Mouse (Mus musculus): ENCODE measurements around the gene Abcg4. TPM values are rescaled to one million over a fixed set of nuclear protein-coding genes. Genes with fewer than 3 reads are reported as not detected.
"Not testable (repeated sequence)": the region's sequence is repeated elsewhere in the genome, so short reads cannot be mapped to it uniquely, and the experiment has no call there.

Gene Abcg4
- polyA plus RNA-seq, 1 experiment from 2014 or later, result 4.5 TPM

DNA sequence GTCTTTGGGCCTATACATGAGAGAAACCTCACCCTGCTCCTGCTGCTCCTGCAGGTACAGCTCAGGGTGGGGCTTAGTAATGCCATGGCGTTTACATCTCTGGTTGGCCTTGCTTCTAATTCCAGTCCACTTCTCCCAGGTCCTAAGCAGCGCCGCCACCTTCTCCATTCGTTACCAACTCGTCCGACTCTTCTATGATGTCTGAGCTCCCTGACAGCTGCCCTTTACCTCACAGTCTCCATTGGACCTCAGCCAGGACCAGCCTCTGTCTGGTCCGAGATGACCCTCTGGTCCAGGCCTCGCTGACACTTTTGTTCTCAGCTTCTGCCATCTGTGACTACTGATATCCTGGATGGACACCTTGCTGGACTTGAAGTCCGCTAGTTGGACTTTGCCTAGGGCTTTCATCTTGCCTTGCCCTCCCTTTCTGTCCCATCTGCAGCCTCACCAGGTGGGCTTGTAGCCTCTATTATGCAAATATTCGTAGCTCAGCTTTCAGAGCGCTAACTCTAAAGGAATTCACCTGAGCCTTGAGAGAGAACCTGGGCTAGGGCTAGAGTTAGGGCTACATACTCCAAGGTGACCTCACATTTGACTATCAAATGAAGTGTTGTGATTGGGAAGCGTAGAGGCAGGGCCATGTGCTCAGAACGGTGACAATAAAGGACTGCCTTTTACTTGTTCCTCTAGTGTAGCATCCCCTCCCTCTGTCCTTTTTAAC is 44.7 kb upstream of the Abcg4 start:
- peaks cover 13% of the 10 kb centered on the region for H3K4me1 ChIP-seq (ENCODE audit: control insufficient read depth, insufficient read depth, low read length)
- no peaks in the 10 kb centered on the region for H3K27me3 ChIP-seq (replicated peaks; ENCODE audit: control insufficient read depth, insufficient read depth, low read length)
- no peak overlapping the region for H3K4me3 ChIP-seq (ENCODE audit: low read depth, low read length)
- no peaks in the 10 kb centered on the region for H3K9me3 ChIP-seq (ENCODE audit: control insufficient read depth, low read length)
- ATAC-seq (ENCODE audit: low read depth) (no peak), DNase-seq (ENCODE audit: low spot score) (no peak)
- WGBS, result 95% methylated on average over 13 of the region's 13 CpGs
- no peak overlapping the region for H3K9ac ChIP-seq (ENCODE audit: low read depth, low read length)
- peaks cover 72% of the 10 kb centered on the region for H3K36me3 ChIP-seq (ENCODE audit: control insufficient read depth, insufficient read depth, low read length)
- no peak overlapping the region for H3K4me2 ChIP-seq (ENCODE audit: low read depth, low read length)
- H3K27ac ChIP-seq (replicated peaks; ENCODE audit: low read depth, low read length), result no peak overlapping the region

GRCm38 (mm10) chr9:44330736-44331135 is 42.3 kb upstream of the Abcg4 start:
- no peaks in the 10 kb centered on the region for H3K27me3 ChIP-seq (replicated peaks; ENCODE audit: control insufficient read depth, insufficient read depth, low read length)
- H3K4me1 ChIP-seq (ENCODE audit: control insufficient read depth, insufficient read depth, low read length), result peaks cover 10% of the 10 kb centered on the region; the same call in 1 of the 2 replicates
- no peak overlapping the region for H3K27ac ChIP-seq (replicated peaks; ENCODE audit: low read depth, low read length)
- ATAC-seq (ENCODE audit: low read depth), result no peak
- no peak overlapping the region for H3K9ac ChIP-seq (ENCODE audit: low read depth, low read length)
- H3K36me3 ChIP-seq (ENCODE audit: control insufficient read depth, insufficient read depth, low read length), result peaks cover 55% of the 10 kb centered on the region
- no peak overlapping the region for H3K4me3 ChIP-seq (ENCODE audit: low read depth, low read length)
- no peaks in the 10 kb centered on the region for H3K9me3 ChIP-seq (ENCODE audit: control insufficient read depth, low read length)
- no peak overlapping the region for H3K4me2 ChIP-seq (ENCODE audit: low read depth, low read length)
- 96% methylated on average over 6 of the region's 6 CpGs for WGBS
- no peak for DNase-seq (ENCODE audit: low spot score)

DNA sequence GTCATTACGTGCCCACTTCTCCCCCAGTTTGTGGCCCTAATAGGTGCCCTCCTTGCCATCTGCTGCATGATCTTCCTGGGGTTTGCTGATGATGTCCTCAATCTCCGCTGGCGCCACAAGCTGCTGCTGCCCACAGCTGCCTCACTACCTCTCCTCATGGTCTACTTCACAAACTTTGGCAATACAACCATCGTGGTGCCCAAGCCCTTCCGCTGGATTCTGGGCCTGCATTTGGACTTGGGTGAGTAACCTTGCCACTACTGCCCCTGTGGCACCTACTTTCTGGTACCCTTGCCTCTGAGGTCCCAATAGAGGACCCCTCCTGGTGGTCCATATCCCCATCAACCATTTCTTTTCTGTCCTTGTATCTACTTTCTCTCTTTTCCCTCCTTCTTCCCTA is 39.5 kb upstream of the Abcg4 start:
- H3K27ac ChIP-seq (replicated peaks; ENCODE audit: low read depth, low read length), result 0 out of 2 replicates have a peak overlapping the region, but pooled peaks have one; percentile 81
- H3K27me3 ChIP-seq (replicated peaks; ENCODE audit: control insufficient read depth, insufficient read depth, low read length), result no peaks in the 10 kb centered on the region
- WGBS, result 87% methylated on average over 5 of the region's 5 CpGs
- H3K9ac ChIP-seq (ENCODE audit: low read depth, low read length), result peak overlapping the region; percentile 88
- H3K4me3 ChIP-seq (ENCODE audit: low read depth, low read length), result peak overlapping the region; percentile 67
- DNase-seq (ENCODE audit: low spot score) (no peak), ATAC-seq (ENCODE audit: low read depth) (no peak)
- H3K36me3 ChIP-seq (ENCODE audit: control insufficient read depth, insufficient read depth, low read length), result peaks cover 44% of the 10 kb centered on the region
- H3K4me2 ChIP-seq (ENCODE audit: low read depth, low read length), result peak overlapping the region; percentile 84
- peaks cover 10% of the 10 kb centered on the region; the same call in 1 of the 2 replicates for H3K4me1 ChIP-seq (ENCODE audit: control insufficient read depth, insufficient read depth, low read length)
- H3K9me3 ChIP-seq (ENCODE audit: control insufficient read depth, low read length), result no peaks in the 10 kb centered on the region

GRCm38 (mm10) chr9:44327064-44327711 is 38.8 kb upstream of the Abcg4 start:
- WGBS, result under 1% methylated on average over 21 of the region's 22 CpGs
- peaks cover 37% of the 10 kb centered on the region for H3K36me3 ChIP-seq (ENCODE audit: control insufficient read depth, insufficient read depth, low read length)
- H3K4me3 ChIP-seq (ENCODE audit: low read depth, low read length), result peak overlapping the region; percentile 67
- no peaks in the 10 kb centered on the region for H3K27me3 ChIP-seq (replicated peaks; ENCODE audit: control insufficient read depth, insufficient read depth, low read length)
- DNase-seq (ENCODE audit: low spot score), result peak; percentile 57
- H3K4me1 ChIP-seq (ENCODE audit: control insufficient read depth, insufficient read depth, low read length), result peaks cover 10% of the 10 kb centered on the region; the same call in 1 of the 2 replicates
- peak overlapping the region; percentile 84 for H3K4me2 ChIP-seq (ENCODE audit: low read depth, low read length)
- H3K9me3 ChIP-seq (ENCODE audit: control insufficient read depth, low read length), result no peaks in the 10 kb centered on the region
- H3K27ac ChIP-seq (replicated peaks; ENCODE audit: low read depth, low read length), result peak overlapping the region; percentile 81
- peak; percentile 11; the same call in 1 of the 2 replicates for ATAC-seq (ENCODE audit: low read depth)
- H3K9ac ChIP-seq (ENCODE audit: low read depth, low read length), result peak overlapping the region; percentile 88

- Histone ChIP-seq H3K4me3 (ENCODE audit: low read depth, low read length) (peak overlapping the region; percentile 67), H3K27ac (replicated peaks; ENCODE audit: low read depth, low read length) (peak overlapping the region; percentile 81), H3K9ac (ENCODE audit: low read depth, low read length) (peak overlapping the region; percentile 88), H3K36me3 (ENCODE audit: control insufficient read depth, insufficient read depth, low read length) (peaks cover 32% of the 10 kb centered on the region), H3K4me1 (ENCODE audit: control insufficient read depth, insufficient read depth, low read length) (peaks cover 10% of the 10 kb centered on the region; the same call in 1 of the 2 replicates), H3K9me3 (ENCODE audit: control insufficient read depth, low read length) (no peaks in the 10 kb centered on the region), H3K4me2 (ENCODE audit: low read depth, low read length) (peak overlapping the region; percentile 84), H3K27me3 (replicated peaks; ENCODE audit: control insufficient read depth, insufficient read depth, low read length) (no peaks in the 10 kb centered on the region)
- 0% methylated on average over 38 of the region's 38 CpGs for WGBS
- DNase-seq (ENCODE audit: low spot score) (peak; percentile 94), ATAC-seq (ENCODE audit: low read depth) (peak; percentile 93)
Observed at GRCm38 (mm10) chr9:44326371-44327063, 38.1 kb upstream of the Abcg4 start.

GRCm38 (mm10) chr9:44325768-44326370 is 37.5 kb upstream of the Abcg4 start, which contains the start of gene Dpagt1:
Gene Dpagt1, plus strand, starts transcription at chr9:44326019.
- Histone ChIP-seq H3K36me3 (ENCODE audit: control insufficient read depth, insufficient read depth, low read length) (peaks cover 25% of the 10 kb centered on the region), H3K27ac (replicated peaks; ENCODE audit: low read depth, low read length) (peak within 1 kb of the TSS; percentile 81), H3K9me3 (ENCODE audit: control insufficient read depth, low read length) (no peaks in the 10 kb centered on the region), H3K4me1 (ENCODE audit: control insufficient read depth, insufficient read depth, low read length) (peaks cover 10% of the 10 kb centered on the region; the same call in 1 of the 2 replicates), H3K4me3 (ENCODE audit: low read depth, low read length) (peak within 1 kb of the TSS; percentile 67), H3K4me2 (ENCODE audit: low read depth, low read length) (peak within 1 kb of the TSS; percentile 84), H3K9ac (ENCODE audit: low read depth, low read length) (peak within 1 kb of the TSS; percentile 88), H3K27me3 (replicated peaks; ENCODE audit: control insufficient read depth, insufficient read depth, low read length) (no peaks in the 10 kb centered on the region)
- 0 out of 2 replicates have a peak, but pooled peaks have one; percentile 45 for ATAC-seq (ENCODE audit: low read depth)
- DNase-seq (ENCODE audit: low spot score), result peak; percentile 77
- WGBS, result 4% methylated on average over 12 of the region's 12 CpGs

DNA sequence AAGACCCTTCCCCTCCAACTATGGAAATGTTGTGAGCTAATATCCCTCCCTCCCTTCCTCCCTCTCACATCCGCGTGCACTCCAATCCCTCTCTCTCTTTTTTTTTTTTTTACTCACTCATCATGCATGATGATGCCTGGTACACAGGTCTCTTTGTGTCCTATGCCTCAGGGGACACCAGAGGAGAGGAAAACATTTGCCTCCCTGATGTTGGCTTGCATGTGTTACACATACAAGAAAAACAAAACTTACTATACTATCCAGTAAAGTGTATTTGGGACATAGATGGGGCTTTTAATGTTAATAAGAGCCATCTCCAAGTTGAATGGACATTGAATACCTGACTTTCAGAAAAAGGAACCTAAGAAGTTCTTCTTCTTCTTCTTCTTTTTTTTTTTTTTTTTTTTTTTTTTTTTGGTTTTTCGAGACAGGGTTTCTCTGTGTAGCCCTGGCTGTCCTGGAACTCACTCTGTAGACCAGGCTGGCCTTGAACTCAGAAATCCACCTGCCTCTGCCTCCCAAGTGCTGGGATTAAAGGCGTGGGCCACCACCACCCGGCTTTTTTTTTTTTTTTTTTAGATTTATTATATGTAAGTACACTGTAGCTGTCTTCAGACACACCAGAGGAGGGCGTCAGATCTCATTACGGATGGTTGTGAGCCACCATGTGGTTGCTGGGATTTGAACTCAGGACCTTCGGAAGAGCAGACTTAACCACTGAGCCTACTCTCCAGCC is 36.8 kb upstream of the Abcg4 start:
- H3K9ac ChIP-seq (ENCODE audit: low read depth, low read length); ATAC-seq (ENCODE audit: low read depth); H3K9me3 ChIP-seq (ENCODE audit: control insufficient read depth, low read length); H3K4me3 ChIP-seq (ENCODE audit: low read depth, low read length); H3K27me3 ChIP-seq (replicated peaks; ENCODE audit: control insufficient read depth, insufficient read depth, low read length); DNase-seq (ENCODE audit: low spot score); H3K4me1 ChIP-seq (ENCODE audit: control insufficient read depth, insufficient read depth, low read length): not testable (repeated sequence)
- Histone ChIP-seq H3K4me2 (ENCODE audit: low read depth, low read length) (peak overlapping the region; percentile 84; the same call in 1 of the 2 replicates), H3K27ac (replicated peaks; ENCODE audit: low read depth, low read length) (peak overlapping the region; percentile 81; the same call in 1 of the 2 replicates), H3K36me3 (ENCODE audit: control insufficient read depth, insufficient read depth, low read length) (peaks cover 19% of the 10 kb centered on the region)
- 58% methylated on average over 7 of the region's 8 CpGs for WGBS
